ENCODE assay signal across 23 mouse cellular contexts in the genomic region with DNA sequence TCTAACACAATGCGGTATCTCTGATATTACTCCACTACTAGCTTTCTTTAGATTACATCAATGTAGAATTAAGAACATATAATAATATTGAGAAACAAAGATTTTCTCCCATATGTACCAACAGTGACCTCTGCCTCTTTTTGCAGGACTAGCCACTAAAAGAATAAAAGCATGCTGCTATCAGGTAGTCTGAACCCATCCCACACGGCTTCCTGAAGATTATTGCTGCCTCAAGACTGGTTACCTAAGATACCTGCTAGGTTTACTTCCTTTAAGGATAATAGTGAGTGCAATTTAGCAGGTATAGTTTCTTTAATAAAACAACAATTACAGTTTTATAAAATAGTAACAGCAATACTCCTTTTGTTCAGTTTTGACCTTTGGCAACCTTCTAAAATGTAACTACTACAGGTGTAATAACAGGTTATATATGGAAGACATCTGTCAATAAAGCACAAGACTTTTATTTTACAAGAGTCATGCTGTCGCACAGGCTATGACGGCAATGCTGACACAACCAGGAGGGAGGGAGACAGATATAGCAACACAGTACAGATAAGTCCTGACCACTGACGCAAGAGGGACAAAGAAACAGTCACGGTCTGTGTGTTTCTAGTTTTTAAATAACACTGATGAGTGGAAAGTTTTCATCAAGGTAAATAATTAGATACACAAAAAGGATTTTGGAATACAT. TPM values are rescaled to one million over a fixed set of nuclear protein-coding genes. Genes with fewer than 3 reads are reported as not detected.
DNase-seq lines count a peak whose midpoint lies in the region; ATAC-seq and TF ChIP-seq lines count a peak whose summit lies in the region.
"Had no signal": no experiment of that assay in that cellular context is flagged by ENCODE, and none has a peak within 500 bp of the region (broad histone marks: within the 10 kb centered on the region; RNA-seq: fewer than 3 reads in every experiment).

No protein-coding gene starts in this region.

- TF ChIP-seq EP300 in heart, adult 2 months (IDR thresholded peaks at IDR 0.05; ENCODE audit: insufficient read depth, low read depth, low read length) = 0 out of 2 replicates have a peak, but pooled peaks have one; percentile 10

- no peak for TF ChIP-seq CTCF in heart, adult 2 months (IDR thresholded peaks at IDR 0.05)
- TF ChIP-seq CTCF in intestine, postnatal 0 days (IDR thresholded peaks at IDR 0.05; ENCODE audit: low read depth) = peak; percentile 43

- peaks cover 5% of the 10 kb centered on the region for H3K36me3 ChIP-seq in heart, adult 2 months (ENCODE audit: control insufficient read depth, insufficient read depth, low read length)
- peaks cover 14% of the 10 kb centered on the region for H3K36me3 ChIP-seq in heart, embryonic 11.5 days (ENCODE audit: control insufficient read depth, insufficient read depth, low read length)
- peaks cover 47% of the 10 kb centered on the region for H3K36me3 ChIP-seq in intestine, postnatal 0 days (ENCODE audit: control insufficient read depth, insufficient read depth)
- H3K36me3 ChIP-seq in kidney, embryonic 14.5 days (ENCODE audit: control insufficient read depth, insufficient read depth, low read length) = peaks cover 56% of the 10 kb centered on the region

- H3K27me3 ChIP-seq in heart, adult 2 months (ENCODE audit: control insufficient read depth, insufficient read depth, low read length) = no peaks in the 10 kb centered on the region
- H3K27me3 ChIP-seq in heart, embryonic 11.5 days (ENCODE audit: control insufficient read depth, insufficient read depth, low read length) = no peaks in the 10 kb centered on the region
- no peaks in the 10 kb centered on the region for H3K27me3 ChIP-seq in intestine, postnatal 0 days (replicated peaks; ENCODE audit: control insufficient read depth, insufficient read depth, low read length)
- H3K27me3 ChIP-seq in kidney, embryonic 14.5 days (ENCODE audit: control insufficient read depth, insufficient read depth, low read length) = no peaks in the 10 kb centered on the region
- H3K27me3 ChIP-seq: heart, embryonic 13.5 days had no signal

- TF ChIP-seq POLR2A in heart, adult 2 months (IDR thresholded peaks at IDR 0.05; ENCODE audit: insufficient read depth, low read depth, low read length) = no peak

- no peak overlapping the region for H3K9ac ChIP-seq in heart, adult 2 months (ENCODE audit: low read depth, low read length)
- H3K9ac ChIP-seq in heart, embryonic 11.5 days (ENCODE audit: low read depth, low read length) = no peak overlapping the region
- no peak overlapping the region for H3K9ac ChIP-seq in intestine, postnatal 0 days (ENCODE audit: low read depth, low read length)
- H3K9ac ChIP-seq in kidney, embryonic 14.5 days (ENCODE audit: low read depth, low read length) = no peak overlapping the region
- H3K9ac ChIP-seq: forebrain, postnatal 0 days; heart, embryonic 13.5 days; hindbrain, embryonic 14.5 days had no signal

- WGBS in heart, adult 2 months = 60% methylated on average over 6 of the region's 6 CpGs
- 55% methylated on average over 6 of the region's 6 CpGs for WGBS in heart, embryonic 11.5 days (ENCODE audit: insufficient replicate concordance)
- 46% methylated on average over 6 of the region's 6 CpGs for WGBS in intestine, postnatal 0 days
- WGBS in kidney, embryonic 14.5 days = 92% methylated on average over 6 of the region's 6 CpGs

- ATAC-seq in heart, embryonic 11.5 days (replicated peaks; ENCODE audit: insufficient number of reproducible peaks, low FRiP score, low TSS enrichment) = no peak
- peak; percentile 92 for ATAC-seq in intestine, postnatal 0 days
- ATAC-seq in megakaryocyte progenitor cell, adult 5-6 weeks (replicated peaks; ENCODE audit: poor library complexity) = 0 out of 2 replicates have a peak, but pooled peaks have one; percentile 31
- ATAC-seq in kidney, embryonic 14.5 days (ENCODE audit: low FRiP score, low TSS enrichment) = no peak
- ATAC-seq: activated CD4-positive, CD25-positive, alpha-beta regulatory T cell, adult 4 months; forebrain, embryonic 14.5 days; forebrain, postnatal 0 days; hindbrain, postnatal 0 days; inflammation-experienced regulatory T-cells, adult 6 months had no signal

- intact Hi-C loops in heart, adult 2 months (cut with DNase I) = no loop called here
- intact Hi-C loops in heart, postnatal 36 days (cut with DNase I) = no loop called here

- DNase-seq in heart, adult 2 months = no peak
- peak; percentile 34 for DNase-seq in heart, postnatal 4 days
- no peak for DNase-seq in heart, postnatal 36 days
- DNase-seq in lung, postnatal 25 days (ENCODE audit: low spot score) = no peak
- DNase-seq: adrenal gland, adult 8-10 months; adrenal gland, postnatal 25 days; cerebellum, adult 11-12 months; cerebellum, adult 8-10 months; cerebellum, postnatal 10 days; forebrain, postnatal 0 days; gastrocnemius, adult 2 months; gastrocnemius, postnatal 14 days; heart, adult 18-20 months had no signal

- H3K4me1 ChIP-seq in heart, adult 2 months (ENCODE audit: control insufficient read depth, insufficient read depth, low read length) = peaks cover 3% of the 10 kb centered on the region; the same call in 1 of the 2 replicates
- H3K4me1 ChIP-seq in heart, embryonic 11.5 days (ENCODE audit: control insufficient read depth, insufficient read depth, low read length) = peaks cover 7% of the 10 kb centered on the region
- no peaks in the 10 kb centered on the region for H3K4me1 ChIP-seq in intestine, postnatal 0 days (replicated peaks; ENCODE audit: control insufficient read depth, insufficient read depth, low read length)
- no peaks in the 10 kb centered on the region for H3K4me1 ChIP-seq in kidney, embryonic 14.5 days (ENCODE audit: control insufficient read depth, insufficient read depth, low read length)

- H3K4me3 ChIP-seq in heart, adult 2 months = no peak overlapping the region
- H3K4me3 ChIP-seq in heart, embryonic 11.5 days (ENCODE audit: low read depth, low read length) = no peak overlapping the region
- H3K4me3 ChIP-seq in intestine, postnatal 0 days (ENCODE audit: low read depth, low read length) = no peak overlapping the region
- no peak overlapping the region for H3K4me3 ChIP-seq in kidney, embryonic 14.5 days (ENCODE audit: low read length)
- H3K4me3 ChIP-seq: gastrocnemius, adult 2 months; heart, embryonic 13.5 days had no signal

- no peak overlapping the region for H3K4me2 ChIP-seq in heart, embryonic 11.5 days
- H3K4me2 ChIP-seq in intestine, postnatal 0 days (replicated peaks; ENCODE audit: low read depth) = no peak overlapping the region
- no peak overlapping the region for H3K4me2 ChIP-seq in kidney, embryonic 14.5 days (replicated peaks; ENCODE audit: low read depth, low read length)
- H3K4me2 ChIP-seq: heart, embryonic 13.5 days; hindbrain, embryonic 14.5 days had no signal

- H3K27ac ChIP-seq in heart, adult 2 months = no peak overlapping the region
- no peak overlapping the region for H3K27ac ChIP-seq in heart, embryonic 11.5 days (ENCODE audit: low read depth, low read length)
- H3K27ac ChIP-seq in intestine, postnatal 0 days (ENCODE audit: low read depth, low read length) = no peak overlapping the region
- H3K27ac ChIP-seq in kidney, embryonic 14.5 days (ENCODE audit: low read depth, low read length) = no peak overlapping the region
- H3K27ac ChIP-seq: gastrocnemius, adult 2 months; heart, embryonic 13.5 days; hindbrain, embryonic 14.5 days; hindbrain, postnatal 0 days had no signal

- no peaks in the 10 kb centered on the region for H3K9me3 ChIP-seq in heart, embryonic 11.5 days (replicated peaks; ENCODE audit: control insufficient read depth, low read length)
- no peaks in the 10 kb centered on the region for H3K9me3 ChIP-seq in intestine, postnatal 0 days (ENCODE audit: control insufficient read depth)
- no peaks in the 10 kb centered on the region for H3K9me3 ChIP-seq in kidney, embryonic 14.5 days (ENCODE audit: control insufficient read depth, low read length)
- H3K9me3 ChIP-seq: heart, embryonic 13.5 days had no signal

- H3K79me2 ChIP-seq in heart, adult 2 months (replicated peaks; ENCODE audit: control insufficient read depth, insufficient read depth, low read length) = no peaks in the 10 kb centered on the region

RNA-seq across cellular contexts. Expression of a gene that starts 21.4 kb away (rescaled TPM):
- total RNA-seq in heart, adult 2 months (2021) = 10 to 100 TPM; 30.8 to 31.9 TPM
- polyA plus RNA-seq in heart, adult 2 months (2012; rRNA removed) = 6.5 and 12.7 TPM in 2 replicates
- polyA plus RNA-seq in heart, embryonic 11.5 days (2014; fragmentation: Nextera tagmentation; extraction: Ambion mirVana) = 16.5 and 19.1 TPM in 2 replicates
- total RNA-seq in heart, postnatal 4 days (2021) = 10 to 100 TPM; 34.0 to 35.7 TPM
- total RNA-seq in heart, postnatal 36 days (2021) = 10 to 100 TPM; 22.3 to 32.9 TPM
- polyA plus RNA-seq in intestine, postnatal 0 days (2015; fragmentation: Nextera tagmentation; extraction: Ambion mirVana) = 9.7 and 10.1 TPM in 2 replicates
- 1.7 and 3.1 TPM in 2 replicates for total RNA-seq in megakaryocyte progenitor cell, adult 5-6 weeks (2015)
- total RNA-seq in megakaryocyte progenitor cell, adult 5-6 weeks (2017) = 3.3 and 3.5 TPM in 2 replicates
- polyA plus RNA-seq in kidney, embryonic 14.5 days (2014; fragmentation: Nextera tagmentation; extraction: Ambion mirVana) = 24.5 and 44.8 TPM in 2 replicates

Comparison
In these comparisons a context has a peak if more than half of its experiments do, and no peak if none do; other contexts are left out.
1. ATAC-seq: peak in intestine, postnatal 0 days (single experiment) and megakaryocyte progenitor cell, adult 5-6 weeks (single experiment); none in heart, embryonic 11.5 days (single experiment) and kidney, embryonic 14.5 days (single experiment).
2. RNA of a gene that starts 21.4 kb away (total RNA-seq): 34.0 to 35.7 TPM in heart, postnatal 4 days, 22.3 to 32.9 TPM in heart, postnatal 36 days and 30.8 to 31.9 TPM in heart, adult 2 months; 1.7 to 3.5 TPM in megakaryocyte progenitor cell, adult 5-6 weeks; every median in the first group is over 4 times any median in the second.